Mouse (Mus musculus) midbrain, embryonic 11.5 days (tissue): Measurements from ENCODE around the gene Pramel1. TPM values are rescaled to one million over a fixed set of nuclear protein-coding genes. Genes with fewer than 3 reads are reported as not detected.
"Not testable (repeated sequence)": the region's sequence is repeated elsewhere in the genome, so short reads cannot be mapped to it uniquely, and the experiment has no call there.

Experiments
- ATAC-seq: fragments of 200-750 bp; cut with Nextera tagmentation; 2 replicates; pipeline ENCODE4 v1.8.0; 2017; ENCODE audit warnings: moderate TSS enrichment, moderate library complexity; ENCODE audit not compliant: low FRiP score
- DNase-seq: peaks from one replicate; pipeline ENCODE4 v3.0.0; 2015; ENCODE audit warnings: low spot score; ENCODE audit errors: missing footprints
- H3K27ac ChIP-seq: fragments of 300-500 bp; sonication (generic); 2 replicates; pipeline ENCODE4 v1.5.1; 2014; ENCODE audit warnings: low read depth, low read length
- H3K27me3 ChIP-seq: fragments of 300-500 bp; sonication (generic); 2 replicates; pipeline ENCODE4 v1.6.1; 2014; ENCODE audit warnings: mild to moderate bottlenecking, low read length, moderate library complexity, mixed read lengths; ENCODE audit not compliant: control insufficient read depth, insufficient read depth
- H3K36me3 ChIP-seq: fragments of 300-500 bp; sonication (generic); 2 replicates; pipeline ENCODE4 v1.6.1; 2014; ENCODE audit warnings: mild to moderate bottlenecking, low read length, moderate library complexity, mixed read lengths; ENCODE audit not compliant: control insufficient read depth, insufficient read depth
- H3K4me1 ChIP-seq: fragments of 300-500 bp; sonication (generic); 2 replicates; pipeline ENCODE4 v1.6.1; 2014; ENCODE audit warnings: low read length; ENCODE audit not compliant: control insufficient read depth, insufficient read depth
- H3K4me2 ChIP-seq: fragments of 300-500 bp; sonication (generic); 2 replicates; pipeline ENCODE4 v1.6.1; 2014; ENCODE audit warnings: mild to moderate bottlenecking, moderate library complexity
- H3K4me3 ChIP-seq: fragments of 300-500 bp; sonication (generic); 2 replicates; pipeline ENCODE4 v1.5.1; 2014; ENCODE audit warnings: low read depth, low read length
- H3K9ac ChIP-seq: fragments of 300-500 bp; sonication (generic); 2 replicates; pipeline ENCODE4 v1.6.1; 2014; ENCODE audit warnings: low read length
- H3K9me3 ChIP-seq: fragments of 300-500 bp; sonication (generic); 2 replicates; pipeline ENCODE4 v1.6.1; 2016; ENCODE audit warnings: low read length; ENCODE audit not compliant: control insufficient read depth
- WGBS: fragments of 180-500 bp; shearing (Covaris S2); extraction: QIAGEN DNeasy Blood & Tissue Kit; methylation state at CpG from one replicate; pipeline ENCODE4 v1.1.7; 2014; 5-methylcytosine and 5-hydroxymethylcytosine counted together
- polyA plus RNA-seq: library from polyadenylated mRNA; unstranded; fragments of >200 nt; fragmentation: Nextera tagmentation; extraction: Ambion mirVana; gene quantifications from 2 replicates; pipeline ENCODE4 v1.2.1, GENCODE M21; 2014

Pramel1 gene
- not detected in 2 replicates for polyA plus RNA-seq

DNA sequence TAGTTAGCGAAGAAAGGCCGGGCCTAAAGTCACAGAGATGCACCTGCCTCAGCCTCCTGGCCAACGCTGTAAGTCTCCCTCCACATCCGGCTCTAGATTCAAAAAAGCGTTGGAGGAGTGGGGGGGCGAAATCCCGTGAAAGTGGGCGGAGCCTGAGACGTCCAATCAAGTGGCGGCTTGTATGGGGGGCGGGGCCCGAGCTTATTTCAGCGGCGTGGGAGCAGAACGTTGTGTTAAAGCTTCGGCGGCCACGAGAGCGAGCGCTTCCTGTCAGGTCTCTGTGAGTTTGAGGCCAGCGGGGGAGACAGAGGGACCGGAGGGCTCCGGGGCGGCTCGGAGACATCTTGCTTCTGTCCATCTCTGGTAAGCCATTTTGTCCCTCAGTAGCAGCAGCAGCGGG lies at the start of gene Pramel1:
TSS of gene Pramel1 (plus strand) at position 248 of the 400 bp plus-strand sequence.
- Histone ChIP-seq H3K4me3 (no peak within 1 kb of the TSS), H3K27ac (no peak within 1 kb of the TSS), H3K4me2 (no peak within 1 kb of the TSS), H3K9me3 (no peaks in the 10 kb centered on the region; the same call in 1 of the 2 replicates), H3K4me1 (no peaks in the 10 kb centered on the region), H3K9ac (no peak within 1 kb of the TSS), H3K36me3 (no peaks in the 10 kb centered on the region), H3K27me3 (no peaks in the 10 kb centered on the region; the same call in 1 of the 2 replicates)
- ATAC-seq: no peak
- 81% methylated on average over 26 of the region's 26 CpGs for WGBS
- no peak for DNase-seq

- H3K27me3 ChIP-seq: peaks cover 26% of the 10 kb centered on the region
- H3K4me1 ChIP-seq: peaks cover 11% of the 10 kb centered on the region
- H3K4me3 ChIP-seq, H3K36me3 ChIP-seq, H3K9me3 ChIP-seq, H3K27ac ChIP-seq, ATAC-seq, H3K4me2 ChIP-seq, H3K9ac ChIP-seq, DNase-seq: not testable (repeated sequence)
- WGBS: 89% methylated on average over 5 of the region's 5 CpGs
Measured at GRCm38 (mm10) chr4:143345491-143345890, 48.7 kb upstream of the Pramel1 start.

DNA sequence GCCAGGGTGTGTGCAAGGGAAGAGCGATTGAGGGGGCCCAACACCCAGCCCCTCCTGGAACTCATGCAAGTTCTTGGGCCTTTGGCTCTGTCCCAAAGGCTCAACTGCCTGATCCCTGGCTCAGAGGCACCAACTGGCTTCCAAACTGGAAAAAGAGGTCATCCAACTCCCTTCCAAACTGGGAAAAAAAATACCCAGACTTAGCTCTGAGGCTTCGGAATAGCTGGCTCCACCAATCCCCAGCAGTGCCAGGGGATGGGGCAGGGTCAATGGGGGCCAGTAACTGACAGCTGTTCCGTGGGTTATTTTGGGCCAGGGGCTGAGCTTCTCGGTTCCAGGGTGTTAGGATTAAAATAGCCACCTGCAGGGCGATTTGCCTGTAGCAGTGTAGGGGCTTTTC lies 45.5 kb upstream of the Pramel1 start:
- DNase-seq: no peak
- no peak overlapping the region for H3K4me3 ChIP-seq
- ATAC-seq: no peak
- H3K4me1 ChIP-seq: peaks cover 11% of the 10 kb centered on the region
- no peaks in the 10 kb centered on the region for H3K36me3 ChIP-seq
- no peak overlapping the region for H3K27ac ChIP-seq
- no peak overlapping the region for H3K9ac ChIP-seq
- no peaks in the 10 kb centered on the region for H3K9me3 ChIP-seq
- no peak overlapping the region for H3K4me2 ChIP-seq
- H3K27me3 ChIP-seq: peaks cover 39% of the 10 kb centered on the region
- 24% methylated on average over 5 of the region's 5 CpGs for WGBS

DNA sequence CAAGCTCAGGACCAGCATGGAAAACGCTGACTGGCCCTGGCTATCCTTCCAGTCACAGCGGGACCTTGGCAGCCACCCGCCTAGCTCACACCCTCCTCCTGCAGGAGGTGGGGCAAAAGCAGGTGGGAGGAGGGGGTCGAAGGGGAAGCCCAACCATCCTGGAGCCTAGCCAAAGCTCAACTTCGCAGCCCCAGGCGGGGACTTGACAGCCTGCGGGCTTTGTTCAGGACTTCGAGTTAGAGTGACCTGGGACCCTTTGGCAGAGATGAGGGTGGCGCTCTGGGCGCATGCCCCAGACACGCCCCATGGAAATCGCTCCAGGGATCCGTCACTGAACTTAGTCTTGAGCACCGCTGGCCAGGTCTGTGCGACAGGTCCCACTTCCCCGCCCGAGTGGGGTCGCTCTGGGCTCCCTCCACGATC lies 44.7 kb upstream of the Pramel1 start, which contains the start of gene Lrrc38:
TSS of gene Lrrc38 (plus strand) at position 274 of the 423 bp plus-strand sequence.
- no peak within 1 kb of the TSS for H3K27ac ChIP-seq
- peak; percentile 49; the same call in 1 of the 2 replicates for ATAC-seq
- WGBS: 0% methylated on average over 19 of the region's 19 CpGs

DNA sequence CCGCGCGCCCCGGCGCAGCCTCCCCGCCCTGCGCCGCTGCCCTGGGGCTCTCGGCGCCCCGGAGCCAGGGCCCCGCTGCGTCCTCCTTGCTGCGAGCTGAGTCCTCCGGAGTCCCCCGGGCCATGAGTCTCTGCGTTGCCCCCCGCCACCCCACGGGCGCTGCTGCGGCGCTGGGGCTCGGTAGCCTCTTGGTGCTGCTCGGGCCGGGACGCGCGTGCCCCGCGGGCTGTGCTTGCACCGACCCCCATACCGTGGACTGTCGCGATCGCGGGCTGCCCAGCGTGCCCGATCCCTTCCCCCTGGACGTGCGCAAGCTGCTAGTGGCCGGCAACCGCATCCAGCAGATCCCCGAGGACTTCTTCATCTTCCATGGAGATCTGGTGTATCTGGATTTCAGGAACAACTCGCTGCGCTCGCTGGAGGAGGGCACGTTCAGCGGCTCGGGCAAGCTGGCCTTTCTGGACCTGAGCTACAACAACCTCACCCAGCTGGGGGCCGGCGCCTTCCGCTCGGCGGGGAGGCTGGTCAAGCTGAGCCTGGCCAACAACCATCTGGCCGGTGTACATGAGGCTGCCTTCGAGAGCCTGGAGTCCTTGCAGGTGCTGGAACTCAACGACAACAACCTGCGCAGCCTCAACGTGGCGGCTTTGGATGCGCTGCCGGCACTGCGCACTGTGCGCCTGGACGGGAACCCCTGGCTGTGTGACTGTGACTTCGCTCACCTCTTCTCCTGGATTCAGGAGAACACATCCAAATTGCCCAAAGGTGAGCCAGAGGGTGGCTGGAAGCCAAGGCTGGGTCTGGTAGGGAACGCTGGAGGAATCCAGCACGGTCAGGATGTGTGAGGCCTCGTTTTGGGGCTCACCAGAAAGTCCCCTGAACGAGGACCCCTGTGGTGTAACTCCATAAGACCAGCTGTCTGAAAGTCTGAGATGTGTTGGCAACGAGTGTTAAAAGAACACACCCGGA lies 43.9 kb upstream of the Pramel1 start:
- Histone ChIP-seq H3K27ac (no peak overlapping the region), H3K4me1 (peaks cover 11% of the 10 kb centered on the region), H3K9ac (peak overlapping the region; percentile 47; the same call in 1 of the 2 replicates), H3K27me3 (peaks cover 39% of the 10 kb centered on the region), H3K4me3 (peak overlapping the region; percentile 43), H3K36me3 (no peaks in the 10 kb centered on the region), H3K9me3 (no peaks in the 10 kb centered on the region), H3K4me2 (peak overlapping the region; percentile 82)
- 3% methylated on average over 72 of the region's 72 CpGs for WGBS
- DNase-seq (peak; percentile 92), ATAC-seq (peak; percentile 52)

More for the DNA sequence above, 44.7 kb upstream of the Pramel1 start, which contains the start of gene Lrrc38:
- H3K4me1 ChIP-seq: peaks cover 11% of the 10 kb centered on the region
- no peaks in the 10 kb centered on the region for H3K36me3 ChIP-seq
- H3K4me2 ChIP-seq: peak within 1 kb of the TSS; percentile 82
- peak within 1 kb of the TSS; percentile 43 for H3K4me3 ChIP-seq
- H3K9me3 ChIP-seq: no peaks in the 10 kb centered on the region
- peak within 1 kb of the TSS; percentile 47; the same call in 1 of the 2 replicates for H3K9ac ChIP-seq
- peaks cover 39% of the 10 kb centered on the region for H3K27me3 ChIP-seq
- peak; percentile 94 for DNase-seq

DNA sequence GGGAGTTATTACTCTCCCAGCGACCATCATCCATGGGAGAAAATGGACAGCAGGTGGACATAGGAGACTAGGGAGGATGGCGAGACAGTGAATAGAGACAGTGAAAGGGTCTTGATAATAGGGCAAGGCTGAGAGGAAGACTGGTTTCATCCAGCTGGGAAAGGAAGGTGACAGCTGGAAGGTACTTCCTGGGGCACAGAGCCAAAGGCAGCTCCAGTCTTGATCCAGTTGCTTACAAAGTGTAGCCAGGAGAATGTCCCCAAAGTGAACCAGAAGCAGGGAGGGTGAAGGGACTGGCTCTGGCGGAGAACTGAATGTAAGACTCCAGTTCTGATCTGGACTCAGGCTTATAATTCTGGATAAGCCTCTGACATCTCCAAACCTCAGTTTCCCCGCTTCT lies 41.9 kb upstream of the Pramel1 start:
- Histone ChIP-seq H3K9ac (no peak overlapping the region), H3K36me3 (no peaks in the 10 kb centered on the region), H3K4me2 (no peak overlapping the region), H3K27ac (no peak overlapping the region), H3K4me1 (peaks cover 11% of the 10 kb centered on the region), H3K9me3 (no peaks in the 10 kb centered on the region), H3K4me3 (no peak overlapping the region), H3K27me3 (peaks cover 39% of the 10 kb centered on the region)
- 81% methylated on average over 4 of the region's 4 CpGs for WGBS
- DNase-seq (no peak), ATAC-seq (no peak)

DNA sequence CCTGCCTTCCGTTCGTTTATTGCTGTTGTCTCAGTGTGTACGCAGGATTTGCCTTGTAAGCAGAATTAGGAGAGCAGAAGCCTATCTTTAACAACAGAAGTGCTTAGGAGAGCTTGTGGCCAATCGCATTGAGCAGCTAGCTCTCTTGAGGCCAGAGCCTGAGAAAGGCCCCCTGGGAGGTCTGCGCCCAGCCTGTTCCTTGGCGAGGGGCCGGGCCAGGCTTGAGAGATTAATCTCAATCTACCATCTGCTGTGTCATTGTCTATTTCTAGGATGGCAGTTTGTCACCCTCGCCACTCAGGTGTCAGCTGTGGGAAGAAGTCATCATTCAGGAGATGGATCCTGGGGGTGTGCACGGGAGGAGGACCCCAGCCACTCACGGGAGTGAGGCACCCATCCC lies 32.7 kb upstream of the Pramel1 start:
- WGBS: 70% methylated on average over 10 of the region's 10 CpGs
- no peaks in the 10 kb centered on the region for H3K27me3 ChIP-seq
- no peaks in the 10 kb centered on the region; the same call in 1 of the 2 replicates for H3K9me3 ChIP-seq
- no peak for ATAC-seq
- no peak overlapping the region for H3K27ac ChIP-seq
- H3K9ac ChIP-seq: no peak overlapping the region
- H3K36me3 ChIP-seq: no peaks in the 10 kb centered on the region
- H3K4me3 ChIP-seq: no peak overlapping the region
- H3K4me2 ChIP-seq: no peak overlapping the region
- DNase-seq: no peak
- H3K4me1 ChIP-seq: peaks cover 6% of the 10 kb centered on the region

DNA sequence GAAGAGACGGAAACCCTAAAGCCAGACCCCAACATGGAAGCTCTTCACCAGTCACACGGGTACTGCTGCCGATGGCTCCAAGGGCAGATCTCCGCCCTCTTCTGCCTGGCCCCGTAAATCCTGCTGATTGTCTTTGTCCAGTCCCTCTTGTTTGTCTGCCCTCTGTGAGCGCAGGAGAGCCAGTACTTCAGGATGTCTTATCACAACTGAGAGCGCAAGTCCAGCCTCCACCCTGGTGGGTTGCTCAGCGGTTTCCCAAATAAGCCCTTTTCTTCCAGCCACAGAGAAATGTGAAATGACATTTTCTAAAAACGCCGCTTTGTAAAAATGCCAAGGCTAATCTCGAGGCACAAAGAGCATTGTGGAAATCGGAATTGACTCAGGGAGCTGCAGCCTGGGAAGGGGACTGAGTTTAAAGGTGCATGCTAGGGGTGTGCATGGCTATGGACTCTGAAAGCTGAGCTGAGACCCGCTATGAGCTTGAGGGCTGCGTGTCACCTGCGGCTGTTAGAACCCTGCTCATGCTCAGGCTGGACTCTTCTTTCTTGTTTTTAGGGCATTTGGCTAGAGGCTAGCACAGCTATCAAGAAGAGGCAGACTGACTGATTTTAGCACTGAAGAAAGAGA lies 27.7 kb upstream of the Pramel1 start:
- Histone ChIP-seq H3K27me3 (no peaks in the 10 kb centered on the region), H3K4me2 (no peak overlapping the region; the same call in 1 of the 2 replicates), H3K9me3 (no peaks in the 10 kb centered on the region; the same call in 1 of the 2 replicates), H3K4me1 (peaks cover 9% of the 10 kb centered on the region), H3K4me3 (no peak overlapping the region), H3K9ac (no peak overlapping the region; the same call in 1 of the 2 replicates), H3K27ac (no peak overlapping the region), H3K36me3 (no peaks in the 10 kb centered on the region)
- ATAC-seq: peak; percentile 64
- DNase-seq: peak; percentile 88
- 24% methylated on average over 15 of the region's 15 CpGs for WGBS
